Mouse (Mus musculus) spleen, adult 2 months (tissue): ENCODE data around the gene Chpf2. TPM values are rescaled to one million over a fixed set of nuclear protein-coding genes. Genes with fewer than 3 reads are reported as not detected.

Source experiments
- DNase-seq, 2 experiments: peaks; one replicate each; pipeline versions ENCODE4 v3.0.0 to v3.0.0-alpha.2; 2012 to 2021; ENCODE audit warnings: low spot score in 2 of 2, low read depth in 1 of 2
- H3K27ac ChIP-seq: fragments of 200-500 bp; 2 replicates; pipeline ENCODE4 v1.5.1; 2012; ENCODE audit warnings: low read length, inconsistent platforms; ENCODE audit not compliant: insufficient read depth
- H3K27me3 ChIP-seq: fragments of 200-500 bp; 2 replicates; pipeline ENCODE4 v1.6.1; 2012; ENCODE audit warnings: mild to moderate bottlenecking, moderate library complexity, low read length, inconsistent platforms; ENCODE audit not compliant: control insufficient read depth, insufficient read depth
- H3K36me3 ChIP-seq: fragments of 200-500 bp; 2 replicates; pipeline ENCODE4 v1.6.1; 2012; ENCODE audit warnings: mild to moderate bottlenecking, low read length, inconsistent platforms; ENCODE audit not compliant: control insufficient read depth, insufficient read depth
- H3K4me1 ChIP-seq: fragments of 200-500 bp; 2 replicates; pipeline ENCODE4 v1.6.1; 2011; ENCODE audit warnings: inconsistent platforms; ENCODE audit not compliant: control insufficient read depth, insufficient read depth, insufficient read length
- H3K4me3 ChIP-seq: fragments of 200-500 bp; 2 replicates; pipeline ENCODE4 v1.5.1; 2011; ENCODE audit warnings: mild to moderate bottlenecking, inconsistent platforms; ENCODE audit not compliant: insufficient read depth, insufficient read length; ENCODE audit errors: extremely low read depth
- CTCF ChIP-seq: fragments of 200-500 bp; IDR thresholded peaks from 2 replicates; pipeline ENCODE4 v1.5.1; 2011; ENCODE audit warnings: mild to moderate bottlenecking, inconsistent platforms; ENCODE audit not compliant: insufficient read depth, insufficient read length, insufficient replicate concordance; ENCODE audit errors: extremely low read depth
- POLR2A ChIP-seq: fragments of 200-500 bp; IDR thresholded peaks from 2 replicates; pipeline ENCODE4 v1.6.1; 2011; ENCODE audit warnings: low read depth, low read length, inconsistent platforms
- WGBS: fragments of 180-500 bp; shearing (Covaris S2); methylation state at CpG from one replicate; pipeline ENCODE4 v1.1.7; 2018; 5-methylcytosine and 5-hydroxymethylcytosine counted together
- polyA plus RNA-seq: library from polyadenylated mRNA; depleted of rRNA; stranded (reverse); fragments of >200 nt; gene quantifications from 2 replicates; pipeline ENCODE4 v1.2.3, GENCODE M21; 2012

Gene Chpf2
- polyA plus RNA-seq, 1 experiment, result 30.0 TPM

- WGBS, result 86% methylated on average over 8 of the region's 8 CpGs
- no peaks in the 10 kb centered on the region for H3K36me3 ChIP-seq
- H3K4me3 ChIP-seq, result no peak overlapping the region
- no peak overlapping the region for H3K27ac ChIP-seq
- no peak for DNase-seq
- H3K27me3 ChIP-seq, result 0 out of 2 replicates have a peak, but pooled peaks cover 2% of the 10 kb centered on the region
- H3K4me1 ChIP-seq, result no peaks in the 10 kb centered on the region
- TF ChIP-seq CTCF, result no peak
- no peak for TF ChIP-seq POLR2A
Measured at GRCm38 (mm10) chr5:24620116-24620515, 33.6 kb downstream of the Chpf2 start.

DNA sequence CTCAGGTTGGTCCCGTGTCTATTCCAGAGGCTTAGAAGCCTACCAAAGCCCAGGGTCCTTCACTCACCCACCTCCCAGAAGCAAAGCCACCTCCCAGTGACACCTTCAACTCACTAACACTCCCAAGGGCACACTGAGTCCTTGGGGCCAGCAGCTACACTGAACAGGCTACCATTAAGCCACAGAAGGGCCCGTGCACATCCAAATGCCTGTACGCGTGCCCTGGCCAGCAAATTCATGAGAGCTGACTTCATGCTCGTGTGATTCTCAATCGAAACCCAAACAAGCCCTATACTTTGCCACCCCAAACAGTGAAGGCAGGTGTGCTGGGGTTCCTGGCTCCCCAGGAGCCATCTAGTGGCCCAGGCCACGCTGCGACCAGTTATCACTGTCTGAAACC, 34.1 kb downstream of the Chpf2 start:
- no peak for TF ChIP-seq CTCF
- no peak for TF ChIP-seq POLR2A
- no peak overlapping the region for H3K4me3 ChIP-seq
- no peaks in the 10 kb centered on the region for H3K36me3 ChIP-seq
- no peaks in the 10 kb centered on the region for H3K4me1 ChIP-seq
- 0 out of 2 replicates have a peak, but pooled peaks cover 2% of the 10 kb centered on the region for H3K27me3 ChIP-seq
- DNase-seq, result no peak
- H3K27ac ChIP-seq, result no peak overlapping the region
- 84% methylated on average over 8 of the region's 8 CpGs for WGBS

- 84% methylated on average over 7 of the region's 7 CpGs for WGBS
- no peak overlapping the region for H3K27ac ChIP-seq
- no peaks in the 10 kb centered on the region for H3K4me1 ChIP-seq
- no peaks in the 10 kb centered on the region for H3K36me3 ChIP-seq
- H3K27me3 ChIP-seq, result 0 out of 2 replicates have a peak, but pooled peaks cover 2% of the 10 kb centered on the region
- no peak for DNase-seq
- H3K4me3 ChIP-seq, result no peak overlapping the region
- TF ChIP-seq CTCF (no peak), POLR2A (no peak)
Measured at GRCm38 (mm10) chr5:24622386-24623040, 36.0 kb downstream of the Chpf2 start.

DNA sequence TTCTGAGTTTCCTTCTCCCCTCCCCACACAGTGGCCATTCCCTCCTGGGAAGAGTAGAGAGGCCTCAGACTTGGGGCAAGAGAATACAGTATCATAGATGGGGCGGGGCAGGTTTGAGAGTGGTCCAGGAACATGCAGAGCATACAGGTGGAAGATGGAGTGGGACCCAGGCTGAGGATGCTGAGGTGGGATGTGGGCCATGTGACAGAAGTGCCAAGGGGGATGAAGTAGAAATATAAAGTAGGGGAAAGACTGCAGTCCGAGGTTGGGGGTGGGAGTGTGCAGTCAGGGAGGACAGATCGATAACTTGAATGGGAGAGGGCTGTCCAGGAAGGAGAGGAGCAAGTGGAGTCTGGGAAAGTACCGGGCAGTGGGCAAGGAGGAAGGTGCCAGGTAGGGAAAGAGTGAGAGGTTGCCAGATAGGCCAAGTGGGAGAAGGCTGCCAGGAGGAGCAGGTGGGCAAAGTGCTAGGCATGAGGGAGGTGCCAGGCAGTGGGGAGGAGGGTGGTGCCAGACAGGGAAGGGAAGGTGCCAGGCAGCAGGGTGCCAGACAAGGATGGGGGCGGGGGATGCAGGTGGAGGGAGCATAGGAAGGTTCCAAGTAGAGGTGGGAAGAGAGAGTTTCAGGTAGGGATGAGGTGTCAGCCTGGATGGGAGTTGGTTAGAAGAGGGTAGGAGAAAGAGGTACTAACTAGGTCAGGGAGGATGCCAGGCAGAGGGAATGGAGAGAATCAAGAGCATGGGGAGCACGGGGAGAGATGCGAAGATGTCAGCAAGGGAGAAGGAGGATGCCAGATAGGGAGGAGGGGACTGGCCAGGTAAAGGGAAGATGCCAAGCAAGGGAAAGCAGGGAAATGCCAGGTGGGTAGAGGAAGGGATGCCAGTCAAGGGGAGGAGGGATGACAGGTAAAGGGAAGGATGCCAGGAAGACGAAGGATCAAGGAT, 36.8 kb downstream of the Chpf2 start:
- TF ChIP-seq POLR2A, result no peak
- Histone ChIP-seq H3K27me3 (0 out of 2 replicates have a peak, but pooled peaks cover 2% of the 10 kb centered on the region), H3K27ac (no peak overlapping the region), H3K4me3 (no peak overlapping the region), H3K36me3 (no peaks in the 10 kb centered on the region), H3K4me1 (no peaks in the 10 kb centered on the region)
- 58% methylated on average over 8 of the region's 8 CpGs for WGBS
- no peak for DNase-seq

- no peaks in the 10 kb centered on the region for H3K36me3 ChIP-seq
- no peak within 1 kb of the TSS for H3K4me3 ChIP-seq
- 0 out of 2 replicates have a peak, but pooled peaks cover 2% of the 10 kb centered on the region for H3K27me3 ChIP-seq
- 9% methylated on average over 37 of the region's 37 CpGs for WGBS
- TF ChIP-seq POLR2A (no peak), CTCF (no peak)
- no peaks in the 10 kb centered on the region for H3K4me1 ChIP-seq
- DNase-seq, result no peak
- H3K27ac ChIP-seq, result no peak within 1 kb of the TSS
Measured at GRCm38 (mm10) chr5:24623986-24624821, 37.7 kb downstream of the Chpf2 start, which contains the start of gene Smarcd3. Gene Smarcd3, minus strand, starts transcription at chr5:24624411.

- no peak overlapping the region for H3K4me3 ChIP-seq
- H3K36me3 ChIP-seq, result no peaks in the 10 kb centered on the region
- no peak overlapping the region for H3K27ac ChIP-seq
- H3K4me1 ChIP-seq, result no peaks in the 10 kb centered on the region
- H3K27me3 ChIP-seq, result 0 out of 2 replicates have a peak, but pooled peaks cover 2% of the 10 kb centered on the region
- DNase-seq, result no peak
- TF ChIP-seq CTCF (no peak), POLR2A (no peak)
- 66% methylated on average over 4 of the region's 4 CpGs for WGBS
Measured at GRCm38 (mm10) chr5:24624822-24625120, 38.2 kb downstream of the Chpf2 start.
